Mouse (Mus musculus) c-Kit-negative CD71-positive TER-119-positive erythroid progenitor cells, embryonic 14.5 days (primary cell): Measurements from ENCODE around the gene Large2.
"Not testable (repeated sequence)": the region's sequence is repeated elsewhere in the genome, so short reads cannot be mapped to it uniquely, and the experiment has no call there.

Source experiments
- DNase-seq: peaks from one replicate; pipeline ENCODE4 v3.0.0-alpha.2; 2013; ENCODE audit warnings: low read depth, low spot score

Large2 gene

GRCm38 (mm10) chr2:92374514-92374913 is at the start of gene Large2, which contains the start of gene Pex16:
Gene Large2 (minus strand): TSS chr2:92374869.
Gene Pex16 (plus strand): TSS chr2:92374676.
- peak; percentile 11 for DNase-seq

GRCm38 (mm10) chr2:92423702-92424461 is 49.2 kb upstream of the Large2 start:
- no peak for DNase-seq

GRCm38 (mm10) chr2:92423156-92423555 is 48.5 kb upstream of the Large2 start:
- no peak for DNase-seq

- DNase-seq: no peak
Observed at GRCm38 (mm10) chr2:92422388-92423135, 47.9 kb upstream of the Large2 start.

- no peak for DNase-seq
Observed at GRCm38 (mm10) chr2:92421723-92422387, 47.2 kb upstream of the Large2 start.

- DNase-seq: no peak
Observed at GRCm38 (mm10) chr2:92411705-92412104, 37.0 kb upstream of the Large2 start.

- DNase-seq: no peak
Observed at GRCm38 (mm10) chr2:92408309-92409045, 33.8 kb upstream of the Large2 start.

GRCm38 (mm10) chr2:92405687-92406086 is 31.0 kb upstream of the Large2 start:
- no peak for DNase-seq

GRCm38 (mm10) chr2:92404737-92405136 is 30.1 kb upstream of the Large2 start:
- DNase-seq: no peak

- DNase-seq: no peak
Observed at GRCm38 (mm10) chr2:92403776-92404319, 29.2 kb upstream of the Large2 start.

- DNase-seq: no peak
Observed at GRCm38 (mm10) chr2:92402591-92403326, 28.1 kb upstream of the Large2 start.

- no peak for DNase-seq
Observed at GRCm38 (mm10) chr2:92401091-92401561, 26.5 kb upstream of the Large2 start, which contains the start of gene Mapk8ip1. Gene Mapk8ip1 (minus strand): TSS chr2:92401263.

- DNase-seq: no peak
Observed at GRCm38 (mm10) chr2:92400682-92401081, 26.0 kb upstream of the Large2 start.

- not testable (repeated sequence) for DNase-seq
Observed at GRCm38 (mm10) chr2:92399877-92400276, 25.2 kb upstream of the Large2 start.

GRCm38 (mm10) chr2:92397436-92397835 is 22.8 kb upstream of the Large2 start:
- DNase-seq: no peak

GRCm38 (mm10) chr2:92395535-92395934 is 20.9 kb upstream of the Large2 start:
- no peak for DNase-seq

GRCm38 (mm10) chr2:92392318-92393264 is 17.9 kb upstream of the Large2 start:
- no peak for DNase-seq

GRCm38 (mm10) chr2:92391703-92392317 is 17.1 kb upstream of the Large2 start:
- no peak for DNase-seq

GRCm38 (mm10) chr2:92391116-92391515 is 16.4 kb upstream of the Large2 start:
- no peak for DNase-seq
